Mouse (Mus musculus): ENCODE measurements around the gene Tfr2. TPM values are rescaled to one million over a fixed set of nuclear protein-coding genes. Genes with fewer than 3 reads are reported as not detected.

Tfr2 gene
- polyA plus RNA-seq (2012; rRNA removed) (1.6 and 2.1 TPM in 2 replicates), polyA plus RNA-seq (2014; fragmentation: Nextera tagmentation; extraction: Ambion mirVana) (0.79 and 1.3 TPM in 2 replicates)

- Histone ChIP-seq H3K27me3 (ENCODE audit: control insufficient read depth, insufficient read depth, low read length) (peaks cover 9% of the 10 kb centered on the region; the same call in 1 of the 2 replicates), H3K4me2 (replicated peaks; ENCODE audit: low read depth, low read length, severe bottlenecking) (no peak within 1 kb of the TSS), H3K9ac (ENCODE audit: low read depth, low read length, severe bottlenecking) (no peak within 1 kb of the TSS), H3K9me3 (ENCODE audit: control insufficient read depth, low read length) (no peaks in the 10 kb centered on the region), H3K27ac (replicated peaks; ENCODE audit: low read depth, low read length) (no peak within 1 kb of the TSS), H3K36me3 (ENCODE audit: control insufficient read depth, insufficient read depth, low read length) (no peaks in the 10 kb centered on the region), H3K4me1 (ENCODE audit: control insufficient read depth, insufficient read depth, low read length) (no peaks in the 10 kb centered on the region), H3K4me3 (replicated peaks; ENCODE audit: low read length) (no peak within 1 kb of the TSS)
- ATAC-seq (ENCODE audit: low FRiP score, low read depth) = no peak
- TF ChIP-seq POLR2A (IDR thresholded peaks at IDR 0.05; ENCODE audit: borderline replicate concordance, extremely low read depth, insufficient read depth, insufficient read length) = no peak
- DNase-seq (ENCODE audit: low spot score) = no peak
- 30% methylated on average over 9 of the region's 9 CpGs for WGBS
Measured at GRCm38 (mm10) chr5:137569665-137570064, at the start of gene Tfr2. Tfr2 (plus strand) TSS chr5:137569840.

- Histone ChIP-seq H3K9ac (ENCODE audit: low read depth, low read length, severe bottlenecking) (no peak overlapping the region), H3K4me3 (replicated peaks; ENCODE audit: low read length) (no peak overlapping the region), H3K36me3 (ENCODE audit: control insufficient read depth, insufficient read depth, low read length) (peaks cover 93% of the 10 kb centered on the region), H3K4me2 (replicated peaks; ENCODE audit: low read depth, low read length, severe bottlenecking) (no peak overlapping the region), H3K4me1 (ENCODE audit: control insufficient read depth, insufficient read depth, low read length) (no peaks in the 10 kb centered on the region), H3K27me3 (ENCODE audit: control insufficient read depth, insufficient read depth, low read length) (no peaks in the 10 kb centered on the region), H3K27ac (replicated peaks; ENCODE audit: low read depth, low read length) (no peak overlapping the region), H3K9me3 (ENCODE audit: control insufficient read depth, low read length) (no peaks in the 10 kb centered on the region)
- no peak for DNase-seq (ENCODE audit: low spot score)
- WGBS = 73% methylated on average over 9 of the region's 9 CpGs
- no peak for TF ChIP-seq POLR2A (IDR thresholded peaks at IDR 0.05; ENCODE audit: borderline replicate concordance, extremely low read depth, insufficient read depth, insufficient read length)
- no peak for ATAC-seq (ENCODE audit: low FRiP score, low read depth)
Measured at GRCm38 (mm10) chr5:137521861-137522260, 47.8 kb upstream of the Tfr2 start.

GRCm38 (mm10) chr5:137522711-137523110, 46.9 kb upstream of the Tfr2 start:
- TF ChIP-seq POLR2A (IDR thresholded peaks at IDR 0.05; ENCODE audit: borderline replicate concordance, extremely low read depth, insufficient read depth, insufficient read length) = no peak
- ATAC-seq (ENCODE audit: low FRiP score, low read depth) (no peak), DNase-seq (ENCODE audit: low spot score) (no peak)
- Histone ChIP-seq H3K9ac (ENCODE audit: low read depth, low read length, severe bottlenecking) (no peak overlapping the region), H3K4me3 (replicated peaks; ENCODE audit: low read length) (no peak overlapping the region), H3K9me3 (ENCODE audit: control insufficient read depth, low read length) (no peaks in the 10 kb centered on the region), H3K4me2 (replicated peaks; ENCODE audit: low read depth, low read length, severe bottlenecking) (no peak overlapping the region), H3K27ac (replicated peaks; ENCODE audit: low read depth, low read length) (no peak overlapping the region), H3K36me3 (ENCODE audit: control insufficient read depth, insufficient read depth, low read length) (peaks cover 97% of the 10 kb centered on the region), H3K27me3 (ENCODE audit: control insufficient read depth, insufficient read depth, low read length) (no peaks in the 10 kb centered on the region), H3K4me1 (ENCODE audit: control insufficient read depth, insufficient read depth, low read length) (no peaks in the 10 kb centered on the region)
- WGBS = 75% methylated on average over 9 of the region's 11 CpGs

GRCm38 (mm10) chr5:137523396-137524250, 46.0 kb upstream of the Tfr2 start:
- ATAC-seq (ENCODE audit: low FRiP score, low read depth) = no peak
- Histone ChIP-seq H3K9me3 (ENCODE audit: control insufficient read depth, low read length) (no peaks in the 10 kb centered on the region), H3K27ac (replicated peaks; ENCODE audit: low read depth, low read length) (no peak overlapping the region)

GRCm38 (mm10) chr5:137524251-137524515, 45.5 kb upstream of the Tfr2 start:
- Histone ChIP-seq H3K4me2 (replicated peaks; ENCODE audit: low read depth, low read length, severe bottlenecking) (no peak overlapping the region), H3K27me3 (ENCODE audit: control insufficient read depth, insufficient read depth, low read length) (no peaks in the 10 kb centered on the region), H3K9me3 (ENCODE audit: control insufficient read depth, low read length) (no peaks in the 10 kb centered on the region), H3K27ac (replicated peaks; ENCODE audit: low read depth, low read length) (no peak overlapping the region), H3K36me3 (ENCODE audit: control insufficient read depth, insufficient read depth, low read length) (peaks cover 100% of the 10 kb centered on the region), H3K4me1 (ENCODE audit: control insufficient read depth, insufficient read depth, low read length) (no peaks in the 10 kb centered on the region), H3K4me3 (replicated peaks; ENCODE audit: low read length) (no peak overlapping the region), H3K9ac (ENCODE audit: low read depth, low read length, severe bottlenecking) (no peak overlapping the region)
- ATAC-seq (ENCODE audit: low FRiP score, low read depth) (no peak), DNase-seq (ENCODE audit: low spot score) (no peak)
- WGBS = 77% methylated on average over 8 of the region's 8 CpGs
- TF ChIP-seq POLR2A (IDR thresholded peaks at IDR 0.05; ENCODE audit: borderline replicate concordance, extremely low read depth, insufficient read depth, insufficient read length) = no peak

More at GRCm38 (mm10) chr5:137523396-137524250, 46.0 kb upstream of the Tfr2 start:
- WGBS = 85% methylated on average over 25 of the region's 25 CpGs
- H3K4me2 ChIP-seq (replicated peaks; ENCODE audit: low read depth, low read length, severe bottlenecking) = no peak overlapping the region
- no peak for TF ChIP-seq POLR2A (IDR thresholded peaks at IDR 0.05; ENCODE audit: borderline replicate concordance, extremely low read depth, insufficient read depth, insufficient read length)
- H3K27me3 ChIP-seq (ENCODE audit: control insufficient read depth, insufficient read depth, low read length) = no peaks in the 10 kb centered on the region
- peaks cover 100% of the 10 kb centered on the region for H3K36me3 ChIP-seq (ENCODE audit: control insufficient read depth, insufficient read depth, low read length)
- H3K4me1 ChIP-seq (ENCODE audit: control insufficient read depth, insufficient read depth, low read length) = no peaks in the 10 kb centered on the region
- no peak for DNase-seq (ENCODE audit: low spot score)
- H3K9ac ChIP-seq (ENCODE audit: low read depth, low read length, severe bottlenecking) = no peak overlapping the region
- no peak overlapping the region for H3K4me3 ChIP-seq (replicated peaks; ENCODE audit: low read length)

Data from limb, embryonic 14.5 days (tissue).